Mouse (Mus musculus): ENCODE results near the gene Ppp1r3a. TPM values are rescaled to one million over a fixed set of nuclear protein-coding genes. Genes with fewer than 3 reads are reported as not detected.
"Not testable (repeated sequence)": the region's sequence is repeated elsewhere in the genome, so short reads cannot be mapped to it uniquely, and the experiment has no call there.

The Ppp1r3a gene
- polyA plus RNA-seq, 1 experiment: not detected

DNA sequence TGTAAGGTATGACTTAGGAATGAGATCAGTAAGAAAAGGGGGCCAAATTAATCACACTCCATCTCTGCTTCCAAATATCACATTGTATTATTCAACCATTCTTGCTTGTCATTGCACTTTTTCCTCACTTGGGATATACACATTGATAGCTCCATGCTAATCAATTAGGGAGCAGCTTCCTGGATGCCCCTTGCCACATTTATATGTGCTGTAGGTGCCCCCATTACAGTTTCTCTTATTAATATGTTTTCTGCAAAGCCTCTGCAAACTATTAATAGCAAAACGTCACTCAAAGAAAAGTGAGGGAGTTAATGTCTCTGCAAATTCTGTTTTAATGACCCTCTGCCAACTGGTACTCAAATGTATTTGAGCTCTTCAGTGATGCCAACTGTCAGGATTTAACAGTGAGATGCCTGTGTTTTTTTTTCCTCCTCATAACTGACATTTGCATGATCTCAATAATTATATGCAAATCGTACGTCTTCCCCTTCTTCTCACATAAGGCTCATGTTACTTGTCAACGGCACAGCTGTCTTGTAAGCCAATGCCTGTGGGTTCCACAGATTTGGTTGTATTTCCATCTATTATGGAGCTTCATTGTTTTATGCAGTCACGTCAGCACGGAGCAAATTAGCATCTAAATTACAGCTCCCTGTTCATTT is 34.8 kb downstream of the Ppp1r3a start:
- TF ChIP-seq FOSL1 (IDR thresholded peaks at IDR 0.05; ENCODE audit: insufficient read depth, low read length, poor library complexity, severe bottlenecking) (no peak), MYOG (IDR thresholded peaks at IDR 0.05; ENCODE audit: control insufficient read depth, extremely low read depth, insufficient read length) (no peak), CTCF (IDR thresholded peaks at IDR 0.05; ENCODE audit: control insufficient read depth, insufficient read depth, insufficient read length) (no peak), MAX (IDR thresholded peaks at IDR 0.05) (no peak), MYOD1 (IDR thresholded peaks at IDR 0.05; ENCODE audit: control insufficient read depth, insufficient read length, low read depth) (no peak), USF1 (IDR thresholded peaks at IDR 0.05; ENCODE audit: low read depth) (no peak), CEBPB (IDR thresholded peaks at IDR 0.05; ENCODE audit: low read depth) (no peak)
- Histone ChIP-seq H3K79me2 (ENCODE audit: control insufficient read depth, insufficient read depth) (no peaks in the 10 kb centered on the region), H3ac (ENCODE audit: control insufficient read depth, insufficient read length, low read depth) (no peak overlapping the region), H3K36me3 (ENCODE audit: control insufficient read depth, insufficient read depth) (no peaks in the 10 kb centered on the region), H3K79me3 (ENCODE audit: low read depth) (no peaks in the 10 kb centered on the region), H3K4me3 (ENCODE audit: insufficient read depth, poor library complexity, severe bottlenecking) (no peak overlapping the region), H3K27me3 (ENCODE audit: control insufficient read depth, insufficient read depth, insufficient read length) (no peaks in the 10 kb centered on the region)

DNA sequence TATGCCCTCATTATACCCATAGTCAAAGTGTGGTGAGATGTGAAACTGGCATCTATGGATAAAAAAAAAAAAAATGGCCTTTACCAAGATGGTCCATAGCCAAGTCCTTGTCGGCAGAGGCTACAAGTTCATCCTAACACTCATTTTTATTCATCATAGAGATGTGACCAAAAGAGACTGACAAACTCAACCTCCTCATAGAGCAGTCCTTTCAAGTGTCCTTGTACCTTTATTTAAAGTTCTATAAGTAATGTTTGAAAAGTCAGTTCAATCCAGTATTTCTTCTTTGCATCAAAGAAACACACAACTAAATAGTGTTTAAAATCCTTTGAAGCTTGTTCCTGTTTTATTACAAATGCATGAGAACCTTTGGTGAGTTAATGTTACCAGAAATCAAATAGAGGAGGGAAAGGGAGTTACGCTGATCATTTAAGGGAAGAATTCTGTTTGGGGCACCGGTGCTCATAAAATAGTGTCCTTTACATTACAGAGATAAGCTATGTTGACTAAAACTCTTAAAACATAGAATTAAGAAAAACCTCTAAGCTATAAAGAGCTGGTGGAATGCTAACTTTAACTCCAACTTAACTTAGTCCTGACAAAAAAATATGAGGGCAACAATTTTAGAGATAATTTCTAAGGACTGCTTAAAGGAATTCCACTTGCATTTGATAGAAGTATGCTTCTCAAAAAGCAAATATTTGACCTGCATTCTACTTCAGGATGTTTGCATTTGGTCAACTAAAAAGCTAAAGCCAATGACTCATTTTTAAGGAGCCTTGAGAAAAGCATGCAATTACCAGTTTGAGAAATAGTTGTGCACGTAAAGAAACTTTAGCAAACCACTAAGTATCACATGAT is 39.7 kb downstream of the Ppp1r3a start:
- Histone ChIP-seq H3K36me3 (ENCODE audit: control insufficient read depth, insufficient read depth) (no peaks in the 10 kb centered on the region), H3ac (ENCODE audit: control insufficient read depth, insufficient read length, low read depth) (no peak overlapping the region), H3K79me3 (ENCODE audit: low read depth) (no peaks in the 10 kb centered on the region), H3K27me3 (ENCODE audit: control insufficient read depth, insufficient read depth, insufficient read length) (no peaks in the 10 kb centered on the region), H3K79me2 (ENCODE audit: control insufficient read depth, insufficient read depth) (no peaks in the 10 kb centered on the region), H3K4me3 (ENCODE audit: insufficient read depth, poor library complexity, severe bottlenecking) (no peak overlapping the region)
- TF ChIP-seq CTCF (IDR thresholded peaks at IDR 0.05; ENCODE audit: control insufficient read depth, insufficient read depth, insufficient read length) (no peak), USF1 (IDR thresholded peaks at IDR 0.05; ENCODE audit: low read depth) (no peak), MAX (IDR thresholded peaks at IDR 0.05) (no peak), MYOD1 (IDR thresholded peaks at IDR 0.05; ENCODE audit: control insufficient read depth, insufficient read length, low read depth) (no peak), FOSL1 (IDR thresholded peaks at IDR 0.05; ENCODE audit: insufficient read depth, low read length, poor library complexity, severe bottlenecking) (no peak), MYOG (IDR thresholded peaks at IDR 0.05; ENCODE audit: control insufficient read depth, extremely low read depth, insufficient read length) (no peak), CEBPB (IDR thresholded peaks at IDR 0.05; ENCODE audit: low read depth) (no peak)

DNA sequence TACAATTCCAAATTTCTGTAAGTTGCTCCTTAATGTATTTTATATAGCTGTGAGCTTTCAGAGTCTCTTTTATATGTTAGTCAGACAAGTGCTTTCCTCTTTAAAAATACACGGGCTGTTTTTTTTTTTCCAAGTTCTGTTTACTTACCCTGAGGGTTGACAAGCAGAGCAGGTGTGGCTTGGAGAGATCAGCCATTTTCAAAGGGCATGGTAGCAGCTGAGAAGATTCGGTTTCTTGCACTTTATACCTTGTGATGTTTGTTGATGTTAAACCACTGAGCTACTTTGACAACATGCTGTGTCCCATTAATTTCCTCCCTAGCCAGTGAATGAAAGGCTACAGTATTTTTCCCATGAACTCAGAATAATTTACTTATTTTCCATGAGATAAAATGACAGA is 42.9 kb downstream of the Ppp1r3a start:
- no peaks in the 10 kb centered on the region for H3K27me3 ChIP-seq (ENCODE audit: control insufficient read depth, insufficient read depth, insufficient read length)
- H3ac ChIP-seq (ENCODE audit: control insufficient read depth, insufficient read length, low read depth): no peak overlapping the region
- TF ChIP-seq MAX (IDR thresholded peaks at IDR 0.05): no peak
- no peak for TF ChIP-seq FOSL1 (IDR thresholded peaks at IDR 0.05; ENCODE audit: insufficient read depth, low read length, poor library complexity, severe bottlenecking)
- no peak for TF ChIP-seq CTCF (IDR thresholded peaks at IDR 0.05; ENCODE audit: control insufficient read depth, insufficient read depth, insufficient read length)
- TF ChIP-seq MYOD1 (IDR thresholded peaks at IDR 0.05; ENCODE audit: control insufficient read depth, insufficient read length, low read depth): no peak
- no peak for TF ChIP-seq USF1 (IDR thresholded peaks at IDR 0.05; ENCODE audit: low read depth)
- no peak for TF ChIP-seq MYOG (IDR thresholded peaks at IDR 0.05; ENCODE audit: control insufficient read depth, extremely low read depth, insufficient read length)
- TF ChIP-seq CEBPB (IDR thresholded peaks at IDR 0.05; ENCODE audit: low read depth): no peak
- no peaks in the 10 kb centered on the region for H3K79me3 ChIP-seq (ENCODE audit: low read depth)
- no peaks in the 10 kb centered on the region for H3K36me3 ChIP-seq (ENCODE audit: control insufficient read depth, insufficient read depth)
- H3K79me2 ChIP-seq (ENCODE audit: control insufficient read depth, insufficient read depth): no peaks in the 10 kb centered on the region
- H3K4me3 ChIP-seq (ENCODE audit: insufficient read depth, poor library complexity, severe bottlenecking): no peak overlapping the region

DNA sequence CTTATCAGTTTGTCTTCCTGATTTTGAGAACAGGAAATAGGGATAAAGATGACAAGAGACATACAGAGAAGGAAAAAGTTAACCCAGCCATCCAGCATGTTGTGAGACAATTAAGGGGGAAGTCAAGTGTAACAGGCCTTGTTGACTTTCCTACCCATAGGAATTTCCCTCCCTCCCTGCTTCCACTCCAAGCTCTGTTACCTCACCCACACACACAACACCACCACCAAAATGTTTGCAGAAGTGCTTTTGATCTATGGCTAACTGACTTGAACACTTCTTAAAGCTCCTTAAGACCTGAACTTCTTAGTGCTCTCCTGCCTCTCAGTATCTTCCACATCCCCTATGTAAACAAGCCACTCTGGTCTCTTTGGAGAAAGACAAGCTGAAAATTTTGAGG is 55.0 kb downstream of the Ppp1r3a start:
- no peak overlapping the region for H3K4me3 ChIP-seq (ENCODE audit: insufficient read depth, poor library complexity, severe bottlenecking)
- H3ac ChIP-seq (ENCODE audit: control insufficient read depth, insufficient read length, low read depth): no peak overlapping the region
- H3K79me3 ChIP-seq (ENCODE audit: low read depth): no peaks in the 10 kb centered on the region
- no peaks in the 10 kb centered on the region for H3K36me3 ChIP-seq (ENCODE audit: control insufficient read depth, insufficient read depth)
- H3K79me2 ChIP-seq (ENCODE audit: control insufficient read depth, insufficient read depth): no peaks in the 10 kb centered on the region
- TF ChIP-seq USF1 (IDR thresholded peaks at IDR 0.05; ENCODE audit: low read depth): no peak
- no peak for TF ChIP-seq MYOG (IDR thresholded peaks at IDR 0.05; ENCODE audit: control insufficient read depth, extremely low read depth, insufficient read length)
- no peak for TF ChIP-seq FOSL1 (IDR thresholded peaks at IDR 0.05; ENCODE audit: insufficient read depth, low read length, poor library complexity, severe bottlenecking)
- TF ChIP-seq CTCF (IDR thresholded peaks at IDR 0.05; ENCODE audit: control insufficient read depth, insufficient read depth, insufficient read length): no peak
- no peak for TF ChIP-seq MYOD1 (IDR thresholded peaks at IDR 0.05; ENCODE audit: control insufficient read depth, insufficient read length, low read depth)
- no peak for TF ChIP-seq CEBPB (IDR thresholded peaks at IDR 0.05; ENCODE audit: low read depth)
- no peak for TF ChIP-seq MAX (IDR thresholded peaks at IDR 0.05)
- H3K27me3 ChIP-seq (ENCODE audit: control insufficient read depth, insufficient read depth, insufficient read length): no peaks in the 10 kb centered on the region

DNA sequence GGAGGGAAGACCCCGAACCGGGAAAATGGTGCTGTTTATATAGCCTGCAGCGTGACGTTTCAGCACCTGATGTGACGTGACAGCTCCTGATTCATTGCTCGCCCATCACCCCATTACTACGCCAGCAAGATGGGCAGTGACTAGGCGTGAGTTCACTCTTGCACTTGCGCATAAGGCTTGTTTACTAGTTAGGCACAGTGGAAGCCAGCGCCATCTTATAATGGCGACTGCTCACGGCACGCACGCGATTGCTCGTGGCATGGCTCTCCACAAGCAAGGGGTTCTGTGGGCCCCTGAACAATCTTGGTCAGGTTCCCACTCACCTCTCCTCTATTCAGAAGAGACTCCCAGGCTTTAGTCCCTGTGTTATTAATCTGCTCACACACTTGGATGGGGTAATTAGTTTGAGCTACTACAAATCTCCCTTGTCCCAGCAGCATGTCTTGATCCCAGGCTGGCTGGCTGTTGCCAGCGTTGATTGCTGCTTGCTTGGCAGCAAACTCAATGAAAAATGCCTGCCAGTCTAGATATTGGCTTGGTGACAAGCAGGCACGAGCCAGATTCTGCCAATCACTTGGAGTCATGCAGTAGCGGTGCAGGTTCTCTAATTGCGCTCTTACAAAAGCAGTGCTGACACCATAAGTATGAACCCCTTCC is 75.7 kb downstream of the Ppp1r3a start:
- H3ac ChIP-seq (ENCODE audit: control insufficient read depth, insufficient read length, low read depth); H3K79me3 ChIP-seq (ENCODE audit: low read depth); H3K36me3 ChIP-seq (ENCODE audit: control insufficient read depth, insufficient read depth); H3K4me3 ChIP-seq (ENCODE audit: insufficient read depth, poor library complexity, severe bottlenecking); H3K79me2 ChIP-seq (ENCODE audit: control insufficient read depth, insufficient read depth); H3K27me3 ChIP-seq (ENCODE audit: control insufficient read depth, insufficient read depth, insufficient read length): not testable (repeated sequence)

DNA sequence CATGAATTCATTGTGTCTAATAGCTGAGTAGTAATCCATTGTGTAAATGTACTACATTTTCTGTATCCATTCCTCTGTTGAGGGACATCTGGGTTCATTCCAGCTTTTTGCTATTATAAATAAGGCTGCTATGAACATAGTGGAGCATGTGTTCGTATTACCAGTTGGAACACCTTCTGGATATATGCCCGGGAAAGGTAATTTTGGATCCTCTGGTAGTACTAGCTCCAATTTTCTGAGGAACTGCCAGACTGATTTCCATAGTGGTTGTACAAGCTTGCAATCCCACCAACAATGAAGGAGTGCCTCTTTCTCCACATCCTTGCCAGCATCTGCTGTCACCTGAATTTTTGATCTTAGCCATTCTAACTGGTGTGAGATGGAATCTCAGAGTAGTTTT is 86.1 kb downstream of the Ppp1r3a start:
- not testable (repeated sequence) for H3K79me2 ChIP-seq (ENCODE audit: control insufficient read depth, insufficient read depth); H3ac ChIP-seq (ENCODE audit: control insufficient read depth, insufficient read length, low read depth); H3K36me3 ChIP-seq (ENCODE audit: control insufficient read depth, insufficient read depth); H3K4me3 ChIP-seq (ENCODE audit: insufficient read depth, poor library complexity, severe bottlenecking); H3K79me3 ChIP-seq (ENCODE audit: low read depth); H3K27me3 ChIP-seq (ENCODE audit: control insufficient read depth, insufficient read depth, insufficient read length)

DNA sequence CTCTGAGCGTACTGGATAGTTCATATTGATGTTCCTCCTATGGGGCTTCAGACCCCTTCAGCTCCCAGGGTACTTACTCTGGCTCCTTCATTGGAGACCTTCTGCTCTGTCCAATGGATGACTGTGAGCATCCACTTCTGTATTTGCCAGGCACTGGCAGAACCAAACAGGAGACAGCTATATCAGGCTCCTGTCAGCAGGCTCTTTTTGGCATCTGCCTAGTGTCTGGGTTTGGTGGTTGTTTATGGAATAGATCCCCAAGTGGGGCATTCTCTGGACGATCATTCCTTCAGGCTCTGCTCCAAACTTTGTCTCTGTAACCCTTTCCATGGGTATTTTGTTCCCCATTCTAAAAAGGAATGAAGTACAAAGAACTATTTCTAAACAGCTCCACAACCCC is 87.4 kb downstream of the Ppp1r3a start:
- H3K4me3 ChIP-seq (ENCODE audit: insufficient read depth, poor library complexity, severe bottlenecking); H3ac ChIP-seq (ENCODE audit: control insufficient read depth, insufficient read length, low read depth); H3K79me2 ChIP-seq (ENCODE audit: control insufficient read depth, insufficient read depth); H3K79me3 ChIP-seq (ENCODE audit: low read depth); H3K27me3 ChIP-seq (ENCODE audit: control insufficient read depth, insufficient read depth, insufficient read length); H3K36me3 ChIP-seq (ENCODE audit: control insufficient read depth, insufficient read depth): not testable (repeated sequence)
